Mouse (Mus musculus): ENCODE results near the gene Bub1.

The Bub1 gene

GRCm38 (mm10) chr2:127788440-127789116, 43.1 kb downstream of the Bub1 start, which contains the start of gene Nphp1:
Gene Nphp1 (minus strand): TSS chr2:127788897.
- in situ Hi-C loops (cut with MboI; ENCODE audit: low pct_unique_long_range_greater_than_20kb in 1 of 2, low sequenced_read_pairs in 2 of 2, unreplicated experiment in 1 of 2), result no loop called here

- in situ Hi-C loops (cut with MboI; ENCODE audit: low pct_unique_long_range_greater_than_20kb in 1 of 2, low sequenced_read_pairs in 2 of 2, unreplicated experiment in 1 of 2), result no loop called here
Measured at GRCm38 (mm10) chr2:127787226-127787625, 44.4 kb downstream of the Bub1 start.

GRCm38 (mm10) chr2:127778451-127778850, 53.2 kb downstream of the Bub1 start:
- in situ Hi-C loops (cut with MboI; ENCODE audit: low pct_unique_long_range_greater_than_20kb in 1 of 2, low sequenced_read_pairs in 2 of 2, unreplicated experiment in 1 of 2), result no loop called here

- in situ Hi-C loops (cut with MboI; ENCODE audit: low pct_unique_long_range_greater_than_20kb in 1 of 2, low sequenced_read_pairs in 2 of 2, unreplicated experiment in 1 of 2), result no loop called here
Measured at GRCm38 (mm10) chr2:127775013-127775412, 56.7 kb downstream of the Bub1 start.

- in situ Hi-C loops (cut with MboI; ENCODE audit: low pct_unique_long_range_greater_than_20kb in 1 of 2, low sequenced_read_pairs in 2 of 2, unreplicated experiment in 1 of 2), result no loop called here
Measured at GRCm38 (mm10) chr2:127774578-127774941, 57.1 kb downstream of the Bub1 start.

GRCm38 (mm10) chr2:127773938-127774577, 57.6 kb downstream of the Bub1 start:
- in situ Hi-C loops (cut with MboI; ENCODE audit: low pct_unique_long_range_greater_than_20kb in 1 of 2, low sequenced_read_pairs in 2 of 2, unreplicated experiment in 1 of 2), result no loop called here

- in situ Hi-C loops (cut with MboI; ENCODE audit: low pct_unique_long_range_greater_than_20kb in 1 of 2, low sequenced_read_pairs in 2 of 2, unreplicated experiment in 1 of 2), result no loop called here
Measured at GRCm38 (mm10) chr2:127761587-127761986, 70.1 kb downstream of the Bub1 start.

- in situ Hi-C loops (cut with MboI; ENCODE audit: low pct_unique_long_range_greater_than_20kb in 1 of 2, low sequenced_read_pairs in 2 of 2, unreplicated experiment in 1 of 2), result no loop called here
Measured at GRCm38 (mm10) chr2:127760429-127761000, 71.2 kb downstream of the Bub1 start.

- in situ Hi-C loops (cut with MboI; ENCODE audit: low pct_unique_long_range_greater_than_20kb in 1 of 2, low sequenced_read_pairs in 2 of 2, unreplicated experiment in 1 of 2), result no loop called here
Measured at GRCm38 (mm10) chr2:127760014-127760413, 71.7 kb downstream of the Bub1 start.

- in situ Hi-C loops (cut with MboI; ENCODE audit: low pct_unique_long_range_greater_than_20kb in 1 of 2, low sequenced_read_pairs in 2 of 2, unreplicated experiment in 1 of 2), result no loop called here
Measured at GRCm38 (mm10) chr2:127759157-127759880, 72.3 kb downstream of the Bub1 start.

- in situ Hi-C loops (cut with MboI; ENCODE audit: low pct_unique_long_range_greater_than_20kb in 1 of 2, low sequenced_read_pairs in 2 of 2, unreplicated experiment in 1 of 2), result no loop called here
Measured at GRCm38 (mm10) chr2:127757171-127757570, 74.5 kb downstream of the Bub1 start.

- in situ Hi-C loops (cut with MboI; ENCODE audit: low pct_unique_long_range_greater_than_20kb in 1 of 2, low sequenced_read_pairs in 2 of 2, unreplicated experiment in 1 of 2), result no loop called here
Measured at GRCm38 (mm10) chr2:127754113-127754512, 77.6 kb downstream of the Bub1 start.

- in situ Hi-C loops (cut with MboI; ENCODE audit: low pct_unique_long_range_greater_than_20kb in 1 of 2, low sequenced_read_pairs in 2 of 2, unreplicated experiment in 1 of 2), result no loop called here
Measured at GRCm38 (mm10) chr2:127751849-127752610, 79.6 kb downstream of the Bub1 start.
